9 mouse cellular contexts compared by ENCODE assay signal in the genomic region with DNA sequence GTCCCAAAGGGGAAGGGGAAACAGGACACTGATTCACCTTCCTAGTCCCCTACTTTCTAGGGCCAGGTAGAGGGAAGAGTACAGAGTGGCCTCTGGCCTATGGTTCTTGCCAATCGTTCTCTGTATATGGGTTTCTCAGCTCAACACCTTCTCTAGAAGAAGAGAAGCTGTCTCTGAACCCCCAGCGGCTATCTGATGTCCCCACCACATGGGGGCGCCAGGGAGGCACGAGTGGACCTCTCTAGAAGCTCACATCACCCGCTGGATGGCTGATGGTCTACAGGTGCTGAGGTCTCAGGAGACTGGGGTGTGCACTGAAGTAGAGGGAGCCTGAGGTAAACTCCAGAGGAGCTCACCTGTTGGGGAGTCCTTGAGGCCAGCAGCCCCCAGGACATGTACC. TPM values are rescaled to one million over a fixed set of nuclear protein-coding genes. Genes with fewer than 3 reads are reported as not detected.
A peak's percentile ranks its signal among the peaks of the same experiment; 100 is the strongest.
DNase-seq lines count a peak whose midpoint lies in the region; ATAC-seq and TF ChIP-seq lines count a peak whose summit lies in the region.
"Had no signal": no experiment of that assay in that cellular context is flagged by ENCODE, and none has a peak within 500 bp of the region (broad histone marks: within the 10 kb centered on the region; RNA-seq: fewer than 3 reads in every experiment).

No protein-coding gene starts in this region.

- DNase-seq in adrenal gland, postnatal 10 days, result peak; percentile 67
- DNase-seq in adrenal gland, postnatal 4 days (ENCODE audit: low spot score in 2 of 2), result no peak
- peak; percentile 52 for DNase-seq in ovary, postnatal 36 days (ENCODE audit: low spot score)
- DNase-seq in ovary, adult 18-20 months (ENCODE audit: low spot score), result no peak
- peak; percentile 77 for DNase-seq in kidney, postnatal 10 days
- peak; percentile 65 for DNase-seq in stomach, postnatal 0 days (ENCODE audit: low spot score)
- no peak for DNase-seq in heart, adult 8-10 months (ENCODE audit: low spot score)
- no peak for DNase-seq in cerebellum, adult 9-10 months

- TF ChIP-seq CTCF in stomach, postnatal 0 days (IDR thresholded peaks at IDR 0.05; ENCODE audit: low read depth), result peak; percentile 70

- H3K9me3 ChIP-seq in stomach, postnatal 0 days (ENCODE audit: control insufficient read depth, low read length), result no peaks in the 10 kb centered on the region
- H3K9me3 ChIP-seq: limb, embryonic 15.5 days had no signal

- no peaks in the 10 kb centered on the region for H3K27me3 ChIP-seq in stomach, postnatal 0 days (ENCODE audit: control insufficient read depth, insufficient read depth, low read length)
- H3K27me3 ChIP-seq: limb, embryonic 15.5 days had no signal

- H3K9ac ChIP-seq in stomach, postnatal 0 days (ENCODE audit: low read length), result no peak overlapping the region
- H3K9ac ChIP-seq: limb, embryonic 15.5 days had no signal

- H3K4me2 ChIP-seq in stomach, postnatal 0 days (replicated peaks; ENCODE audit: low read depth), result no peak overlapping the region
- H3K4me2 ChIP-seq: limb, embryonic 15.5 days had no signal

- ATAC-seq in stomach, postnatal 0 days (ENCODE audit: low FRiP score, low TSS enrichment), result no peak

- no peaks in the 10 kb centered on the region for H3K4me1 ChIP-seq in stomach, postnatal 0 days (replicated peaks; ENCODE audit: control insufficient read depth, insufficient read depth)

- no peak overlapping the region for H3K27ac ChIP-seq in stomach, postnatal 0 days (replicated peaks)
- H3K27ac ChIP-seq: limb, embryonic 15.5 days had no signal

- no peak overlapping the region for H3K4me3 ChIP-seq in stomach, postnatal 0 days (ENCODE audit: low read depth, low read length)
- H3K4me3 ChIP-seq: limb, embryonic 15.5 days had no signal

- 34% methylated on average over 5 of the region's 5 CpGs for WGBS in stomach, postnatal 0 days

- 0 out of 2 replicates have a peak, but pooled peaks cover 2% of the 10 kb centered on the region for H3K36me3 ChIP-seq in stomach, postnatal 0 days (ENCODE audit: control insufficient read depth, insufficient read depth, low read length)
- H3K36me3 ChIP-seq: limb, embryonic 15.5 days had no signal

- no peak for TF ChIP-seq EP300 in stomach, postnatal 0 days (optimal IDR thresholded peaks at IDR 0.05)

RNA-seq across cellular contexts. Expression of a gene that starts 6.1 kb away (rescaled TPM):
- total RNA-seq in adrenal gland, postnatal 10 days (2021), result 10 to 100 TPM; 48.9 to 87.1 TPM
- 100 to 1,000 TPM; 132 to 153 TPM for total RNA-seq in adrenal gland, postnatal 4 days (2021)
- 2.1 and 2.4 TPM in 2 replicates for polyA plus RNA-seq in stomach, postnatal 0 days (2015; fragmentation: Nextera tagmentation; extraction: Ambion mirVana)
- 1 to 10 TPM; 3.6 to 4.7 (median 4.3) TPM for total RNA-seq in heart, adult 8-10 months (2022)

RNA-seq across cellular contexts. Expression of a gene that starts 19.8 kb away (rescaled TPM):
- 1 to 10 TPM in 1 of 2 experiments, under 1 TPM in 1; 0.66 to 1.2 TPM for total RNA-seq in adrenal gland, postnatal 10 days (2021)
- 1 to 10 TPM in 1 of 2 experiments, under 1 TPM in 1; 0.79 to 1.3 TPM for total RNA-seq in adrenal gland, postnatal 4 days (2021)
- polyA plus RNA-seq in stomach, postnatal 0 days (2015; fragmentation: Nextera tagmentation; extraction: Ambion mirVana), result 0.57 and 0.65 TPM in 2 replicates
- under 1 TPM in 3 of 4 experiments, not detected in 1; 0.16 to 0.24 (median 0.20) TPM for total RNA-seq in heart, adult 8-10 months (2022)

RNA-seq across cellular contexts. Expression of a gene that starts 52.6 kb away (rescaled TPM):
- total RNA-seq in adrenal gland, postnatal 10 days (2021), result 10 to 100 TPM in 1 of 2 experiments, 1 to 10 TPM in 1; 8.2 to 13.4 TPM
- total RNA-seq in adrenal gland, postnatal 4 days (2021), result 10 to 100 TPM; 15.6 to 18.7 TPM
- polyA plus RNA-seq in stomach, postnatal 0 days (2015; fragmentation: Nextera tagmentation; extraction: Ambion mirVana), result 13.2 and 16.6 TPM in 2 replicates
- total RNA-seq in heart, adult 8-10 months (2022), result 1 to 10 TPM; 1.2 to 2.9 (median 1.6) TPM

Comparison
In these comparisons a context has a peak if more than half of its experiments do, and no peak if none do; other contexts are left out.
1. DNase-seq: peak in adrenal gland, postnatal 10 days (single experiment), ovary, postnatal 36 days (single experiment), kidney, postnatal 10 days (single experiment) and stomach, postnatal 0 days (single experiment); none in adrenal gland, postnatal 4 days (0 of 2), ovary, adult 18-20 months (single experiment), heart, adult 8-10 months (single experiment) and cerebellum, adult 9-10 months (single experiment).
2. RNA of a gene that starts 6.1 kb away (total RNA-seq): 132 to 153 TPM in adrenal gland, postnatal 4 days and 48.9 to 87.1 TPM in adrenal gland, postnatal 10 days; 3.6 to 4.7 TPM in heart, adult 8-10 months; every median in the first group is over 4 times any median in the second.